Mouse (Mus musculus): ENCODE measurements around the gene Wbp1. TPM values are rescaled to one million over a fixed set of nuclear protein-coding genes. Genes with fewer than 3 reads are reported as not detected.

The Wbp1 gene
- total and polyA plus RNA-seq, 3 experiments: 42.4 to 72.8 TPM; not detected in 1

- Histone ChIP-seq H3K4me1 (ENCODE audit: control insufficient read depth in 1 of 2, insufficient read depth in 2 of 2, low read length in 2 of 2) (peaks cover 0 to 7% of the 10 kb centered on the region in 2 experiments; a peak in 2 of 4 replicates), H3K36me3 (ENCODE audit: control insufficient read depth in 1 of 2, insufficient read depth in 2 of 2, low read length in 2 of 2) (no peaks in the 10 kb centered on the region), H3K79me2 (ENCODE audit: control insufficient read depth, insufficient read depth, low read length, poor library complexity) (no peaks in the 10 kb centered on the region), H3K27me3 (ENCODE audit: control insufficient read depth in 1 of 2, insufficient read depth in 2 of 2, low read length in 2 of 2) (no peaks in the 10 kb centered on the region), H3K4me3 (ENCODE audit: control insufficient read depth in 1 of 2, insufficient read depth in 1 of 2, low read depth in 2 of 2, low read length in 2 of 2) (no peak overlapping the region), H3K9me3 (replicated peaks; ENCODE audit: insufficient read depth, low read length) (no peaks in the 10 kb centered on the region), H3K27ac (ENCODE audit: control insufficient read depth, low read depth, low read length) (no peak overlapping the region), H3K9ac (ENCODE audit: control insufficient read depth, low read depth, low read length, poor library complexity, severe bottlenecking) (no peak overlapping the region)
- TF ChIP-seq BHLHE40 (IDR thresholded peaks at IDR 0.05; ENCODE audit: borderline replicate concordance, low read depth, low read length) (no peak), ZMIZ1 (IDR thresholded peaks at IDR 0.05; ENCODE audit: low read depth, low read length) (no peak), ZC3H11A (IDR thresholded peaks at IDR 0.05; ENCODE audit: low read depth, low read length) (no peak), USF1 (IDR thresholded peaks at IDR 0.05; ENCODE audit: low read depth, low read length) (no peak), ELF1 (IDR thresholded peaks at IDR 0.05; ENCODE audit: low read depth, low read length) (no peak), MYC (IDR thresholded peaks at IDR 0.05; ENCODE audit: low read depth, low read length) (no peak)
- DNase-seq (ENCODE audit: low read depth, low spot score): no peak
These were observed 30.4 kb upstream of the Wbp1 start for GRCm38 (mm10) chr6:83151721-83152120.

GRCm38 (mm10) chr6:83147280-83147679 is 25.9 kb upstream of the Wbp1 start:
- Histone ChIP-seq H3K79me2 (ENCODE audit: control insufficient read depth, insufficient read depth, low read length, poor library complexity) (no peaks in the 10 kb centered on the region), H3K9ac (ENCODE audit: control insufficient read depth, low read depth, low read length, poor library complexity, severe bottlenecking) (no peak overlapping the region), H3K4me3 (ENCODE audit: control insufficient read depth in 1 of 2, insufficient read depth in 1 of 2, low read depth in 2 of 2, low read length in 2 of 2) (no peak overlapping the region), H3K27ac (ENCODE audit: control insufficient read depth, low read depth, low read length) (no peak overlapping the region), H3K27me3 (ENCODE audit: control insufficient read depth in 1 of 2, insufficient read depth in 2 of 2, low read length in 2 of 2) (no peaks in the 10 kb centered on the region), H3K9me3 (replicated peaks; ENCODE audit: insufficient read depth, low read length) (no peaks in the 10 kb centered on the region), H3K36me3 (ENCODE audit: control insufficient read depth in 1 of 2, insufficient read depth in 2 of 2, low read length in 2 of 2) (no peaks in the 10 kb centered on the region), H3K4me1 (ENCODE audit: control insufficient read depth in 1 of 2, insufficient read depth in 2 of 2, low read length in 2 of 2) (no peaks in the 10 kb centered on the region)
- no peak for DNase-seq (ENCODE audit: low read depth, low spot score)
- TF ChIP-seq GABPA (IDR thresholded peaks at IDR 0.05; ENCODE audit: low read depth, low read length): no peak
- TF ChIP-seq ETS1 (IDR thresholded peaks at IDR 0.05; ENCODE audit: low read depth, low read length): no peak
- no peak for TF ChIP-seq CTCF (IDR thresholded peaks at IDR 0.05 in 2 of 3, conservative IDR thresholded peaks at IDR 0.05 in 1 of 3; ENCODE audit: control insufficient read depth in 1 of 3, insufficient read depth in 1 of 3, low read depth in 2 of 3, low read length in 3 of 3, poor library complexity in 1 of 3, severe bottlenecking in 1 of 3)
- TF ChIP-seq ZMIZ1 (IDR thresholded peaks at IDR 0.05; ENCODE audit: low read depth, low read length): no peak
- no peak for TF ChIP-seq UBTF (IDR thresholded peaks at IDR 0.05; ENCODE audit: borderline replicate concordance, insufficient read depth, low read depth, low read length)

DNA sequence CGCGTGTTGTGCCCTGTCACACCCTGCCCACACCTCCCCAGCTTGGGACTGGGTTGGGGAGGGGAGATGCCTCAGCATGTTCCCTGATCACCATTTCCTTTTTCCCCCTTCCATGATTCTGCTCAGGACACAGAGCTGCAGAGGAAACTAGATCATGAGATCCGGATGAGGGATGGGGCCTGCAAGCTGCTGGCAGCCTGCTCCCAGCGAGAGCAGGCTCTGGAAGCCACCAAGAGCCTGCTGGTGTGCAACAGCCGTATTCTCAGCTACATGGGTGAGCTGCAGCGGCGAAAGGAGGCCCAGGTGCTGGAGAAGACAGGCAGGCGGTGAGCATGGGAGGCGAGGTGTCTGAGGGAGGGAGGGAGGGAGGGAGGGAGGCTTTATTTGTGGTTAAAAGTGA is 24.4 kb upstream of the Wbp1 start:
- DNase-seq (ENCODE audit: low read depth, low spot score): no peak
- Histone ChIP-seq H3K4me3 (ENCODE audit: control insufficient read depth in 1 of 2, insufficient read depth in 1 of 2, low read depth in 2 of 2, low read length in 2 of 2) (no peak overlapping the region), H3K36me3 (ENCODE audit: control insufficient read depth in 1 of 2, insufficient read depth in 2 of 2, low read length in 2 of 2) (no peaks in the 10 kb centered on the region), H3K27ac (ENCODE audit: control insufficient read depth, low read depth, low read length) (no peak overlapping the region), H3K9ac (ENCODE audit: control insufficient read depth, low read depth, low read length, poor library complexity, severe bottlenecking) (no peak overlapping the region), H3K79me2 (ENCODE audit: control insufficient read depth, insufficient read depth, low read length, poor library complexity) (no peaks in the 10 kb centered on the region), H3K27me3 (ENCODE audit: control insufficient read depth in 1 of 2, insufficient read depth in 2 of 2, low read length in 2 of 2) (no peaks in the 10 kb centered on the region), H3K4me1 (ENCODE audit: control insufficient read depth in 1 of 2, insufficient read depth in 2 of 2, low read length in 2 of 2) (no peaks in the 10 kb centered on the region), H3K9me3 (replicated peaks; ENCODE audit: insufficient read depth, low read length) (no peaks in the 10 kb centered on the region)
- no peak for TF ChIP-seq UBTF (IDR thresholded peaks at IDR 0.05; ENCODE audit: borderline replicate concordance, insufficient read depth, low read depth, low read length)
- TF ChIP-seq MEF2A (IDR thresholded peaks at IDR 0.05; ENCODE audit: extremely low read depth, insufficient replicate concordance, low read depth, low read length, poor library complexity, severe bottlenecking): no peak
- TF ChIP-seq CHD2 (IDR thresholded peaks at IDR 0.05; ENCODE audit: low read length): no peak
- TF ChIP-seq SIN3A (IDR thresholded peaks at IDR 0.05; ENCODE audit: low read length): no peak
- TF ChIP-seq MXI1 (IDR thresholded peaks at IDR 0.05; ENCODE audit: low read depth, low read length): no peak
- TF ChIP-seq HCFC1 (IDR thresholded peaks at IDR 0.05; ENCODE audit: low read depth, low read length): no peak
- no peak for TF ChIP-seq CHD1 (IDR thresholded peaks at IDR 0.05; ENCODE audit: low read depth, low read length)
- TF ChIP-seq SMC3 (IDR thresholded peaks at IDR 0.05; ENCODE audit: low read depth, low read length): no peak

Measured in MEL (cell line).